Mouse (Mus musculus) A20 (cell line): ENCODE measurements at regions not wholly inside any gene's neighbourhood (a gene's known extent, or its start where the extent isn't known, plus 50 kb on each side); places are given as distances from the start of the nearest gene placed in this dataset.

Experiments used
- DNase-seq: peaks from one replicate; pipeline ENCODE4 v3.0.0-alpha.2; 2011; ENCODE audit warnings: low read depth, low spot score

GRCm38 (mm10) chr3:52802324-52802723, 214.7 kb downstream of the Cog6 start:
- DNase-seq, result no peak

- no peak for DNase-seq
Measured at GRCm38 (mm10) chr3:52801446-52801845, 215.6 kb downstream of the Cog6 start.

GRCm38 (mm10) chr3:52800673-52801072, 216.4 kb downstream of the Cog6 start:
- DNase-seq, result peak; percentile 54

- peak; percentile 33 for DNase-seq
Measured at GRCm38 (mm10) chr3:52797801-52798200, 219.2 kb downstream of the Cog6 start.

GRCm38 (mm10) chr3:52797164-52797563, 219.9 kb downstream of the Cog6 start:
- no peak for DNase-seq

- no peak for DNase-seq
Measured at GRCm38 (mm10) chr3:52794218-52794617, 222.8 kb downstream of the Cog6 start.

- no peak for DNase-seq
Measured at GRCm38 (mm10) chr3:52792801-52793200, 224.2 kb downstream of the Cog6 start.

GRCm38 (mm10) chr3:52792121-52792520, 224.9 kb downstream of the Cog6 start:
- DNase-seq, result no peak

- no peak for DNase-seq
Measured at GRCm38 (mm10) chr3:52790942-52791341, 226.1 kb downstream of the Cog6 start.

GRCm38 (mm10) chr3:52787964-52788760, 228.9 kb downstream of the Cog6 start:
- DNase-seq, result no peak

- DNase-seq, result no peak
Measured at GRCm38 (mm10) chr3:52785595-52785994, 231.4 kb downstream of the Cog6 start.

GRCm38 (mm10) chr3:52784476-52784875, 232.6 kb downstream of the Cog6 start:
- peak; percentile 63 for DNase-seq

- no peak for DNase-seq
Measured at GRCm38 (mm10) chr3:52782576-52782975, 234.5 kb downstream of the Cog6 start.

GRCm38 (mm10) chr3:52781521-52781920, 235.5 kb downstream of the Cog6 start:
- DNase-seq, result no peak

- DNase-seq, result no peak
Measured at GRCm38 (mm10) chr3:52780356-52780755, 236.7 kb downstream of the Cog6 start.

GRCm38 (mm10) chr3:52775875-52776274, 241.2 kb downstream of the Cog6 start:
- no peak for DNase-seq

- no peak for DNase-seq
Measured at GRCm38 (mm10) chr3:52775156-52775555, 241.9 kb downstream of the Cog6 start.

GRCm38 (mm10) chr3:52774734-52775133, 242.3 kb downstream of the Cog6 start:
- no peak for DNase-seq

- DNase-seq, result no peak
Measured at GRCm38 (mm10) chr3:52767276-52767675, 249.8 kb downstream of the Cog6 start.

- no peak for DNase-seq
Measured at GRCm38 (mm10) chr3:52766841-52767240, 250.2 kb downstream of the Cog6 start.

- DNase-seq, result no peak
Measured at GRCm38 (mm10) chr3:52764166-52764565, 252.9 kb downstream of the Cog6 start.

- DNase-seq, result no peak
Measured at GRCm38 (mm10) chr3:52763660-52764059, 253.4 kb downstream of the Cog6 start.

- DNase-seq, result no peak
Measured at GRCm38 (mm10) chr3:52762549-52762948, 254.5 kb downstream of the Cog6 start.

GRCm38 (mm10) chr3:52759846-52760245, 257.2 kb downstream of the Cog6 start:
- no peak for DNase-seq
